Mouse (Mus musculus): ENCODE data around the gene Tmed9. TPM values are rescaled to one million over a fixed set of nuclear protein-coding genes. Genes with fewer than 3 reads are reported as not detected.

Gene Tmed9
- polyA plus RNA-seq, 1 experiment from 2014 or later, result 53.6 TPM

- no peaks in the 10 kb centered on the region for H3K27me3 ChIP-seq (ENCODE audit: control insufficient read depth, insufficient read depth, low read length)
- peak within 1 kb of the TSS; percentile 84 for H3K27ac ChIP-seq
- peaks cover 9% of the 10 kb centered on the region for H3K4me1 ChIP-seq (replicated peaks; ENCODE audit: control insufficient read depth, insufficient read depth, low read length)
- ATAC-seq (ENCODE audit: low FRiP score) (peak; percentile 97), DNase-seq (ENCODE audit: low spot score) (peak; percentile 98)
- peak within 1 kb of the TSS; percentile 86 for H3K9ac ChIP-seq
- peak within 1 kb of the TSS; percentile 83 for H3K4me2 ChIP-seq (replicated peaks)
- WGBS, result under 1% methylated on average over 70 of the region's 70 CpGs
- no peaks in the 10 kb centered on the region for H3K9me3 ChIP-seq (ENCODE audit: control insufficient read depth, low read length)
- peaks cover 80% of the 10 kb centered on the region for H3K36me3 ChIP-seq (replicated peaks; ENCODE audit: control insufficient read depth, insufficient read depth)
- peak within 1 kb of the TSS; percentile 77 for H3K4me3 ChIP-seq (replicated peaks; ENCODE audit: low read length)
Measured at GRCm38 (mm10) chr13:55536194-55537175, 37.0 kb upstream of the Tmed9 start, which contains the start of gene Ddx41. Ddx41 (minus strand) TSS chr13:55536658.

- Histone ChIP-seq H3K36me3 (replicated peaks; ENCODE audit: control insufficient read depth, insufficient read depth) (peaks cover 86% of the 10 kb centered on the region), H3K27me3 (ENCODE audit: control insufficient read depth, insufficient read depth, low read length) (no peaks in the 10 kb centered on the region), H3K27ac (no peak overlapping the region), H3K9me3 (ENCODE audit: control insufficient read depth, low read length) (no peaks in the 10 kb centered on the region), H3K4me1 (replicated peaks; ENCODE audit: control insufficient read depth, insufficient read depth, low read length) (no peaks in the 10 kb centered on the region), H3K9ac (no peak overlapping the region), H3K4me2 (replicated peaks) (no peak overlapping the region), H3K4me3 (replicated peaks; ENCODE audit: low read length) (no peak overlapping the region)
- no peak for DNase-seq (ENCODE audit: low spot score)
- 97% methylated on average over 2 of the region's 2 CpGs for WGBS
- no peak for ATAC-seq (ENCODE audit: low FRiP score)
Measured at GRCm38 (mm10) chr13:55540933-55541332, 32.6 kb upstream of the Tmed9 start.

- Histone ChIP-seq H3K27me3 (ENCODE audit: control insufficient read depth, insufficient read depth, low read length) (no peaks in the 10 kb centered on the region), H3K9ac (no peak overlapping the region), H3K9me3 (ENCODE audit: control insufficient read depth, low read length) (no peaks in the 10 kb centered on the region), H3K4me2 (replicated peaks) (no peak overlapping the region), H3K27ac (no peak overlapping the region), H3K4me1 (replicated peaks; ENCODE audit: control insufficient read depth, insufficient read depth, low read length) (no peaks in the 10 kb centered on the region), H3K4me3 (replicated peaks; ENCODE audit: low read length) (no peak overlapping the region), H3K36me3 (replicated peaks; ENCODE audit: control insufficient read depth, insufficient read depth) (peaks cover 100% of the 10 kb centered on the region)
- DNase-seq (ENCODE audit: low spot score) (no peak), ATAC-seq (ENCODE audit: low FRiP score) (no peak)
- 98% methylated on average over 4 of the region's 4 CpGs for WGBS
Measured at GRCm38 (mm10) chr13:55542891-55543290, 30.6 kb upstream of the Tmed9 start.

- H3K36me3 ChIP-seq (replicated peaks; ENCODE audit: control insufficient read depth, insufficient read depth), result peaks cover 100% of the 10 kb centered on the region
- H3K27ac ChIP-seq, result no peak overlapping the region
- H3K9me3 ChIP-seq (ENCODE audit: control insufficient read depth, low read length), result no peaks in the 10 kb centered on the region
- no peaks in the 10 kb centered on the region for H3K4me1 ChIP-seq (replicated peaks; ENCODE audit: control insufficient read depth, insufficient read depth, low read length)
- H3K27me3 ChIP-seq (ENCODE audit: control insufficient read depth, insufficient read depth, low read length), result no peaks in the 10 kb centered on the region
- no peak for DNase-seq (ENCODE audit: low spot score)
- no peak for ATAC-seq (ENCODE audit: low FRiP score)
- WGBS, result 94% methylated on average over 8 of the region's 8 CpGs
- H3K4me2 ChIP-seq (replicated peaks), result no peak overlapping the region
- no peak overlapping the region for H3K9ac ChIP-seq
- no peak overlapping the region for H3K4me3 ChIP-seq (replicated peaks; ENCODE audit: low read length)
Measured at GRCm38 (mm10) chr13:55543447-55543846, 30.1 kb upstream of the Tmed9 start.

- peaks cover 100% of the 10 kb centered on the region for H3K36me3 ChIP-seq (replicated peaks; ENCODE audit: control insufficient read depth, insufficient read depth)
- H3K4me2 ChIP-seq (replicated peaks), result no peak overlapping the region
- H3K27ac ChIP-seq, result no peak overlapping the region
- no peaks in the 10 kb centered on the region for H3K9me3 ChIP-seq (ENCODE audit: control insufficient read depth, low read length)
- WGBS, result 93% methylated on average over 6 of the region's 6 CpGs
- no peak for DNase-seq (ENCODE audit: low spot score)
- no peak overlapping the region for H3K9ac ChIP-seq
- ATAC-seq (ENCODE audit: low FRiP score), result no peak
- H3K4me1 ChIP-seq (replicated peaks; ENCODE audit: control insufficient read depth, insufficient read depth, low read length), result no peaks in the 10 kb centered on the region
- no peaks in the 10 kb centered on the region for H3K27me3 ChIP-seq (ENCODE audit: control insufficient read depth, insufficient read depth, low read length)
- H3K4me3 ChIP-seq (replicated peaks; ENCODE audit: low read length), result no peak overlapping the region
Measured at GRCm38 (mm10) chr13:55544792-55545191, 28.7 kb upstream of the Tmed9 start.

GRCm38 (mm10) chr13:55547916-55548315 lies 25.6 kb upstream of the Tmed9 start:
- Histone ChIP-seq H3K9ac (no peak overlapping the region), H3K27ac (no peak overlapping the region), H3K9me3 (ENCODE audit: control insufficient read depth, low read length) (no peaks in the 10 kb centered on the region), H3K4me1 (replicated peaks; ENCODE audit: control insufficient read depth, insufficient read depth, low read length) (no peaks in the 10 kb centered on the region), H3K27me3 (ENCODE audit: control insufficient read depth, insufficient read depth, low read length) (no peaks in the 10 kb centered on the region), H3K4me3 (replicated peaks; ENCODE audit: low read length) (no peak overlapping the region), H3K4me2 (replicated peaks) (no peak overlapping the region), H3K36me3 (replicated peaks; ENCODE audit: control insufficient read depth, insufficient read depth) (peaks cover 100% of the 10 kb centered on the region)
- no peak for DNase-seq (ENCODE audit: low spot score)
- 100% methylated on average over 2 of the region's 2 CpGs for WGBS
- no peak for ATAC-seq (ENCODE audit: low FRiP score)

GRCm38 (mm10) chr13:55548426-55548825 lies 25.1 kb upstream of the Tmed9 start:
- H3K27ac ChIP-seq, result no peak overlapping the region
- no peak overlapping the region for H3K4me2 ChIP-seq (replicated peaks)
- H3K36me3 ChIP-seq (replicated peaks; ENCODE audit: control insufficient read depth, insufficient read depth), result peaks cover 100% of the 10 kb centered on the region
- WGBS, result 89% methylated on average over 5 of the region's 5 CpGs
- no peak overlapping the region for H3K4me3 ChIP-seq (replicated peaks; ENCODE audit: low read length)
- no peaks in the 10 kb centered on the region for H3K27me3 ChIP-seq (ENCODE audit: control insufficient read depth, insufficient read depth, low read length)
- H3K9ac ChIP-seq, result no peak overlapping the region
- H3K4me1 ChIP-seq (replicated peaks; ENCODE audit: control insufficient read depth, insufficient read depth, low read length), result no peaks in the 10 kb centered on the region
- no peaks in the 10 kb centered on the region for H3K9me3 ChIP-seq (ENCODE audit: control insufficient read depth, low read length)
- ATAC-seq (ENCODE audit: low FRiP score), result no peak
- no peak for DNase-seq (ENCODE audit: low spot score)

- H3K36me3 ChIP-seq (replicated peaks; ENCODE audit: control insufficient read depth, insufficient read depth), result peaks cover 100% of the 10 kb centered on the region
- no peak overlapping the region for H3K4me2 ChIP-seq (replicated peaks)
- no peaks in the 10 kb centered on the region for H3K27me3 ChIP-seq (ENCODE audit: control insufficient read depth, insufficient read depth, low read length)
- WGBS, result 90% methylated on average over 15 of the region's 15 CpGs
- H3K9me3 ChIP-seq (ENCODE audit: control insufficient read depth, low read length), result no peaks in the 10 kb centered on the region
- no peaks in the 10 kb centered on the region for H3K4me1 ChIP-seq (replicated peaks; ENCODE audit: control insufficient read depth, insufficient read depth, low read length)
- H3K9ac ChIP-seq, result no peak overlapping the region
- no peak overlapping the region for H3K4me3 ChIP-seq (replicated peaks; ENCODE audit: low read length)
- ATAC-seq (ENCODE audit: low FRiP score), result no peak
- no peak for DNase-seq (ENCODE audit: low spot score)
- no peak overlapping the region for H3K27ac ChIP-seq
Measured at GRCm38 (mm10) chr13:55549061-55549460, 24.5 kb upstream of the Tmed9 start.

- Histone ChIP-seq H3K9ac (no peak overlapping the region), H3K27ac (no peak overlapping the region), H3K4me2 (replicated peaks) (no peak overlapping the region), H3K9me3 (ENCODE audit: control insufficient read depth, low read length) (no peaks in the 10 kb centered on the region), H3K27me3 (ENCODE audit: control insufficient read depth, insufficient read depth, low read length) (no peaks in the 10 kb centered on the region), H3K36me3 (replicated peaks; ENCODE audit: control insufficient read depth, insufficient read depth) (peaks cover 61% of the 10 kb centered on the region), H3K4me3 (replicated peaks; ENCODE audit: low read length) (no peak overlapping the region), H3K4me1 (replicated peaks; ENCODE audit: control insufficient read depth, insufficient read depth, low read length) (no peaks in the 10 kb centered on the region)
- ATAC-seq (ENCODE audit: low FRiP score) (no peak), DNase-seq (ENCODE audit: low spot score) (no peak)
- 92% methylated on average over 9 of the region's 9 CpGs for WGBS
Measured at GRCm38 (mm10) chr13:55555921-55556320, 17.6 kb upstream of the Tmed9 start.

Data from hindbrain, embryonic 14.5 days (tissue).